Mouse (Mus musculus) left cerebral cortex, adult 9 months (tissue): Measurements from ENCODE around the gene Lypd4.
"Not testable (repeated sequence)": the region's sequence is repeated elsewhere in the genome, so short reads cannot be mapped to it uniquely, and the experiment has no call there.

Experiments
- DNase-seq, 2 experiments: peaks; one replicate each; pipeline ENCODE4 v3.0.0; 2022; ENCODE audit warnings: low spot score in 2 of 2

The Lypd4 gene

DNA sequence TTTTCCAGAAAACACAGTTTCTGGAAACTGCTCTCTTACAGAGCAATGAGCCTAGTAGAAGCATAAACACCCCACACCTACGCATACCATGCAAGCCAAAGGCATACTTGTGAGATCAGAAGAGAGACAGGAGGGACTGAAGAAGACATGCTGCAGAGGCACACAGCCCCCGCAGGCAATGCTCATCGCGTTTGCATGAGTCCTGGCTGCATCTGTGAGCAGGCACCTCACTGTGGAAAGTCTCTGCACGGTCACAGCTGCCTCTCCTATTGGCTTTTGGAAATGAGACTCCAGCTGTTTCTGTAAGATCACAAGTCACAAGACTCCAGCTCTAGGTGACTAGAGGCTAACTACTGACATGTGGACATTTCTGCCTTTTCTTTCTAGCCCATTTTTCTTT is 19.6 kb downstream of the Lypd4 start:
- peak; percentile 68 to 77 for DNase-seq

DNA sequence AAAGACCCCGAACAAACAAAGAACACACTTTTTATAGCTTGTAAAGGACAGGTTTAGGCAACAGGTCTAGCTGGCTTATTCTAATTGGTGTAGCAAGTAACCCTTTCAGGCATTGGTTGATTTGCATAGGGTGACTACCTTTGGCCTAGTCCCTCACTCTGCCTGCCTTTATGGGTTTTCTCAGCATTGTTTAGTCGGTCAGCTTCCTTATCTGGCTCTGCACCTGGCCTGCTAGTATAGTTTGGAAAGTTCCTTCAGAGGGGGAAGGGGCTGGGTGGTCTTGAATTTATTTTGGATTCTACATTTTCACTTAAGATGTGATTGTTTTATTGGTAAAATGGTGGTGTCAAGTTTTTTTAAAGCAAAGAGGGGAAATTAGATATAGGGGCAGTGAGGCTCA is 23.2 kb downstream of the Lypd4 start:
- DNase-seq: not testable (repeated sequence)

GRCm38 (mm10) chr7:24845713-24846112 is 24.0 kb downstream of the Lypd4 start:
- DNase-seq: no peak

DNA sequence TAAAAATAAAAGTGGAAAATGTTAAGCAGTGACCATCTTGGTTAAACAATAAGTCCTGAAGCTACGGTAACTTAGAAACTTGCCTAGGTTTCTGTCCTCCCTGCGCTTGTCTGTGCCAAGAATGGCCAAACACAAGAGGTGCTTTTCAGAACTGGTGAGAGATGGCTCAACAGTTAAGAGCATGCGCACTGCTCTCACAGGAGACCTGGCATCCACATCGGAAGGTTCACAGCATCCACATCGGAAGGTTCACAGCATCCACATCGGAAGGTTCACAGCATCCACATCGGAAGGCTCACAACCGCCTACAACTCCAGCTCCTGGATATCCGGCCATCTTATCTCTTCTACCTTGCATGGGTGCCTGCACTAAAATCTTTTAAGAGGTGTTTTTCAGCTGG is 24.6 kb downstream of the Lypd4 start:
- no peak for DNase-seq

GRCm38 (mm10) chr7:24844144-24844543 is 25.6 kb downstream of the Lypd4 start:
- DNase-seq: no peak

GRCm38 (mm10) chr7:24841009-24841408 is 28.7 kb downstream of the Lypd4 start:
- no peak for DNase-seq

GRCm38 (mm10) chr7:24840331-24840730 is 29.4 kb downstream of the Lypd4 start:
- no peak for DNase-seq

- no peak for DNase-seq
Observed at GRCm38 (mm10) chr7:24839410-24839808, 30.3 kb downstream of the Lypd4 start.

- DNase-seq: not testable (repeated sequence)
Observed at GRCm38 (mm10) chr7:24838732-24839409, 30.9 kb downstream of the Lypd4 start.

DNA sequence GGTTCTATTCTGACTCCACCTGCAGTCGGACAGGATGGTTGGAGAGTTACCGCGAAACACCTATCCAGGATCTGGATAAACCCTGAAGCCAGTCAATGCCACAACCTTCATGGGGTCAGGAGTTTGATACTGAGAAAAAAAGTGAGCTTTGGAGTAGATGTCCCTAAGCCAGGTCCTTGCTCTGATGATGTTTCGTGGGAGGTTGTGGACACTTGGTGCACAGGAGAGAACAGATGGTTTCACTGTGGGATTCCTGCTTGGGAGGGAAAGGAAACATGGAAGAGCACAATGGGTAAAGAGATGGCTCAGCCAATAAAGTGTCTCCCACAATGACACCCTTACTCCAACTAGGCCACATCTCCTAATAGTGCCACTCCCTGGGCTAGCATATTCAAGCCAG is 42.6 kb downstream of the Lypd4 start:
- DNase-seq: no peak

DNA sequence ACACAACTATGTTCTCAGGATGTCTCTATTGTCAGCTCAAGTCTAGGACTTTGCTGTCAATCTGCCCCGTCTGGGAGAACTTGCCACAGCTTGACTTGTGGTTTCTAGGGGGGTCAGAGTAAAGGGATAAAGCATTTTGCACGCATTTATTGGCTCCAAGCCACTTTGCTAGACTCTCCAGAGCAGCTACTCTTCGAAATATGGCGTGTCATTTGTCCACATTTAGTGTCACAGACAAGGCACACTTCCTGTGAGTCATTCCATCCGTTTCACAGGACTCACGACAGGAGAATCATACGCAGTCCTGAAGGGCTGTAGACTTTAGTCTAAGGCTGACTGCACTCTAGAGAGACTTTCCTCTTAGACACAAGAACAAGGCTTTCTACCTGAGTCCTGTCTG is 45.3 kb downstream of the Lypd4 start:
- DNase-seq: no peak

GRCm38 (mm10) chr7:24817502-24817901 is 52.2 kb downstream of the Lypd4 start:
- peak in 1 of 2 experiments; percentile 81 for DNase-seq
